Mouse (Mus musculus) heart, postnatal 25 days (tissue): ENCODE results near the gene Retreg2. TPM values are rescaled to one million over a fixed set of nuclear protein-coding genes. Genes with fewer than 3 reads are reported as not detected.

Source experiments
- total RNA-seq, 2 experiments: library from RNA; stranded (reverse); gene quantifications; 2 replicates each; pipeline ENCODE4 v1.2.3; 2021

Retreg2 gene
- total RNA-seq, 2 experiments from 2014 or later: 19.5 to 23.5 TPM

Other genes starting within 250 kb of the Retreg2 start
- not detected for gene Cryba2, start 249.6 kb upstream of the Retreg2 start, total RNA-seq
- not detected for gene Cfap65, start 207.2 kb upstream of the Retreg2 start, total RNA-seq
- under 1 TPM in 1 of 2 experiments, not detected in 1; 0.11 TPM for gene Ihh, start 191.1 kb upstream of the Retreg2 start, total RNA-seq
- 1 to 10 TPM; 3.9 to 4.0 TPM for gene Nhej1, start 17.6 kb upstream of the Retreg2 start, total RNA-seq
- gene Slc23a3, start 8.9 kb upstream of the Retreg2 start, total RNA-seq: 1 to 10 TPM in 1 of 2 experiments, under 1 TPM in 1; 0.86 to 1.1 TPM
- gene Cnppd1, start 67 bp upstream of the Retreg2 start, total RNA-seq: 10 to 100 TPM; 21.3 to 23.7 TPM
- 10 to 100 TPM; 14.2 to 15.3 TPM for gene Zfand2b, start 25.9 kb downstream of the Retreg2 start, total RNA-seq
- 10 to 100 TPM; 26.1 to 29.6 TPM for gene Abcb6, start 37.6 kb downstream of the Retreg2 start, total RNA-seq
- gene Ankzf1, start 49.4 kb downstream of the Retreg2 start, total RNA-seq: 10 to 100 TPM; 11.2 to 12.9 TPM
- gene Atg9a, start 49.4 kb downstream of the Retreg2 start, total RNA-seq: 10 to 100 TPM; 68.2 to 72.9 TPM
- gene Glb1l, start 68.0 kb downstream of the Retreg2 start, total RNA-seq: 1 to 10 TPM; 2.3 to 4.0 TPM
- gene Stk16, start 68.1 kb downstream of the Retreg2 start, total RNA-seq: 10 to 100 TPM; 45.2 to 48.8 TPM
- 1,000 to 10,000 TPM; 1,036 to 1,088 TPM for gene Tuba4a, start 77.1 kb downstream of the Retreg2 start, total RNA-seq
- gene A630095N17Rik, start 89.3 kb downstream of the Retreg2 start, total RNA-seq: not detected
- 100 to 1,000 TPM in 1 of 2 experiments, 10 to 100 TPM in 1; 90.4 to 100 TPM for gene Dnajb2, start 93.6 kb downstream of the Retreg2 start, total RNA-seq
- gene Ptprn, start 121.7 kb downstream of the Retreg2 start, total RNA-seq: under 1 TPM; 0.86 to 0.92 TPM
- gene Resp18, start 135.6 kb downstream of the Retreg2 start, total RNA-seq: not detected
- 10 to 100 TPM; 81.8 to 82.7 TPM for gene Dnpep, start 175.2 kb downstream of the Retreg2 start, total RNA-seq
- gene Des, start 217.6 kb downstream of the Retreg2 start, total RNA-seq: 1,000 to 10,000 TPM; 1,261 to 1,294 TPM
- 100 to 1,000 TPM; 141 to 144 TPM for gene Speg, start 232.5 kb downstream of the Retreg2 start, total RNA-seq